Mouse (Mus musculus) neutrophil, adult 5-6 weeks (primary cell): Measurements from ENCODE around the gene Pdzd2. TPM values are rescaled to one million over a fixed set of nuclear protein-coding genes. Genes with fewer than 3 reads are reported as not detected.

Source experiments
- ATAC-seq: fragments of 151-379, 151-347 bp; 2 replicates; pipeline ENCODE4 v1.8.0; 2017; ENCODE audit warnings: mild to moderate bottlenecking, moderate TSS enrichment; ENCODE audit not compliant: insufficient number of reproducible peaks, poor library complexity, low FRiP score, severe bottlenecking; ENCODE audit errors: extremely low read depth
- total RNA-seq: library from RNA; stranded (forward); fragments of 200-1000 nt; gene quantifications from 2 replicates; pipeline ENCODE4 v1.2.3, GENCODE M21; 2017

Gene Pdzd2
- total RNA-seq, 1 experiment from 2014 or later, result 4.1 TPM

DNA sequence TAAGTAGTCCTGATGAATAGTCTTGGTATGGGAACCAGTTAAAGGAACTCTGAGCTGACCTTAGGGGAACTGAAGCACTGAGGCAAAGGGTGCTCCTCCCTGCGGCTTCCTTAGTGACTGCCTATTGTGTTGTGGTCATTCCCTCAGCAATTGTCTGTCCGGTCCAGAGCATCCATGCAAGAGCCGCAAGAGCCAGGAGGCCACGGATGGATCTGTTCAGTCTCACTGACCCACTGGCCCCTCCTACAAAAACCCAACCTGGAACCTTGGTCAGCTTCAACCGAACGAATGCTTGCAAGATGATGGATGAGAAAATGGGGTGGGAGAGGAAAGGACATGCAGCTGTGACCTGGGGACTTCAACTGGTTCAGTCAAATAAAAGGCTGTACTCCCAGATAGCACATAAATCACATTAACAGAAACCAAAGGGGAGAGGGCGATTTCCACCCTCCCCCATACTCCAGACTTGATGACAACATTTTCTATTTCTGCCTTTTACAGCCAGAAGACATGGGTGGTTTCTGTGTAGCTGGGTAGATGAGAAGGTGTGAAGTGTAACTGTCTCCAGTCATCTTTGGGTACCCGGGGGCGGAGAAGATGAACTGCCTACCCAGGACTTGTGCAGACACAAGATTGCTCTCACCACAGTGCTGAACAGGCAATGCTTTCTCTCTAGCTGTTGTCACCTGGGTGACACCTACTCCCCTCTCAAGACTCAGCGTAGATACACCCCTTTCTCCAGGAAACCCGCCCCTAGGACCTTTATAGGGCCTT, 181.9 kb downstream of the Pdzd2 start:
- no peak for ATAC-seq

DNA sequence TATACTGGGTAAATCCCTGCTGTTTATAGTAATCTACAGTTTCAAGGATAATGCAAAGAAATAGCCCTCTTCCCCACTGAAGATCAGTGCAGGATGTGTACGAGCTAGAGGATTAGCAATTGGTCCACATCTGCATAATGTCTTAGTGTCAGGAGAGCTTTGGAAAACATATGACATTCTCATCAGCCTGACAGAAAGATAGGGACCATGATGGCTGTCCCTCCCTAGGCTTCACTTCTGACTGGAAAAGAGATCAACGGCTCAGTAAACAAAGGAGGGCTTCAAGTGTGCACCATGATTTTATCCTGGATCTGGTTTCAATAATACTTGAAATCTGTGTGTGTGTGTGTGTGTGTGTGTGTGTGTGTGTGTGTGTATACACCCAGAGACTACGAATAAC, 186.5 kb downstream of the Pdzd2 start:
- no peak for ATAC-seq

DNA sequence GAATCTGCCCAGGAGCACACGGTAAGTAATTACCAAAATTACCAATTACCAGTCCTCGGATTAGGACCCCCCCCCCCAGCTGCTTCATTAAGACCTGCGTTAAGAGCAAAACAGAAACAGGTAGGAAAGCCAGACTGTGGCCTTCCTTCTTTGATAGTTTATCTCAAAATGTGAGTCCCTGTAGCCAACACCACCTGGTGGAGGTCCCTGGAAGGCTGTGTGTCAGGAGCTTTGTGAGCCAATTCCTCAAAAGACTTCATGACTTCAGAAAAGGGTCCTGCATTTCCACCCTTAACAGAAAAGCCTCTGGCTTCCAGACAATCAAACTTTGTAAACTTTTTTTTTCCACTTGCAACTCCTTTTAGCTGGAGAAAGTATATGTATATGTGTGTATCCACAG, 188.8 kb downstream of the Pdzd2 start:
- no peak for ATAC-seq

DNA sequence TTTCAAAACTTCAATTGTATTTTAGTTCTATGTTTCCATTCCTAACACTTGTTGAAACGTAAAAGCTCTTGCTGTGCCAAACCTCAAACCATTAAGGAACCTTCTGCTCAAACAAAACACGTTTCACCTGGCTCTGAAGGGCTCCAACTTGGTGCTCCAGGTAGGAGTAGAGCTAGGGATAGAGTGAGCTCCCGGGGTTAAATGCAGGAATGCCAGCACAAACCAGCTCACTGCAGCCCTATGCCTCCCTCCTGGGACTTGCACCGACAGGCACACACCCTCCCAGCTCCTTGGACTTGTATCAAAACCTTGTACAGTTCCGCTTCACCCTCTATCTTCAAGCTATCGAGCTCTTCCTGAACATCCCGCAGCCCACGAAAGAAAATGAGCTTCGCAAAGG, 189.3 kb downstream of the Pdzd2 start:
- no peak for ATAC-seq

DNA sequence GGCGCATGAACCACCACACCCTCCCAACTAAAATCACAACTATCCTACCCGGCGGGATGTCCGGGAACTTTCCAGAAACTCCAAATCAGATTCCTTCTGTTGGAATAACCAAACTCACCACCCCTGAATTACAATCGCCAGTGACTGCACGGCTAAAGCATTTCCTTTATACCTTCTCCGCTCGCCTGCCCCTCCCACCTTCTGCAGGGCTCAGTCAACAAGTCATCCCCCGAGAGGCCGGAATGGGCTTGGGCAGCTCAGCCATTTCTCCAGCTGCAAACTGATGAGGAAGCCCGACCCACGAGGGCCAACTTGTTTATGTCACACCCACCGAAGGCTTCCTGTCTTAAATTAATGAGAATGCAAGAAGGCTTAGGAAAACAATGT, 189.8 kb downstream of the Pdzd2 start:
- no peak for ATAC-seq

DNA sequence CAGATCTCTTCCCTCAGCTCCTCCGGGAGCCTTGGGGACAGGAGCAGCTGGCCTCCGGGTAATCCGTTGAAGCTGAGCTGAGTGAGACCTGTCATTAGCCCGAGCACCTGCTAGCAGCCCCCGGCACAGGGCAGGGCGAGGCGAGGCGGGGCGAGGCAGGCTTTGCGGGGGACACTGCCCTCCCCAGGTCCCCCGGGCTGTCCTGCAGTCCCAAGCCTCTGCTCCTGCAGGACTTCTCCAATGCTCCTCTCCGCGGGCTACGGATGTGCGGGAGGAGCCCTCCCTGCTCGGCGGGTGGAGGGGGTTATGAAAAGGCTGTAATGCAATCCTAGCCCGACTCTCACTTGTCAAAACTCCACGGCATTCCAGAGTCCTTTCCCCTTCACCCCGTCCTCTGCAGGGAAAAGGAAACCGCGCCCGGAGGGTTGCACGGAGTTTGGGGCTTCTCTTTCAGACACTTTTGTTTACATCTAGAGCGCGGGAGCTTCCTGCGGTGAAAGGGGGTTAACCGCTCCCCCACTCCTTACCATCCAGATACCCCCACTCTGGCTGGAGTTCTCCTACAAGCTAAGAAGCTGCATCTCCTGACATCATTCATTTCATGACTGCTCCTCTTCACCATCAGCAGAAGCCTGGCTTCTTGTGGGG, 190.3 kb downstream of the Pdzd2 start:
- no peak for ATAC-seq

DNA sequence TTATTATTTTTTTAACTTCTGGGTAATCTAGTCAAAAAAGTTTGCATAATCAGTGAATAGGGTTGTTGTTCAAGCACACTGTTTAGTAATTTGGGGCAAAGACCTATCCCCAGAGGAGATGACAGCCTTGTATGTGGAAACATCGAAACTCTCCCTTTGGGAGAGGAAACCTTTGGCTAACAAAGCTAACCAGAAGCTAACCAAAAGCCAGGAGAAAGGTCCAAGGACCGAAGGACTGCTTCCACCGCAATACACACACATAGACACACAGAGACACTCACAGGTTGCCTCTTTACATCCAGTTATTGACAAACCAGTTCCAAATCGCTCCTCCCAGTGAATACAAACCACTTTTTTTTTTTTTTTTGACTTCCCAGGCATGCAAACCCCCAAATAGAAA, 191.0 kb downstream of the Pdzd2 start:
- no peak for ATAC-seq

DNA sequence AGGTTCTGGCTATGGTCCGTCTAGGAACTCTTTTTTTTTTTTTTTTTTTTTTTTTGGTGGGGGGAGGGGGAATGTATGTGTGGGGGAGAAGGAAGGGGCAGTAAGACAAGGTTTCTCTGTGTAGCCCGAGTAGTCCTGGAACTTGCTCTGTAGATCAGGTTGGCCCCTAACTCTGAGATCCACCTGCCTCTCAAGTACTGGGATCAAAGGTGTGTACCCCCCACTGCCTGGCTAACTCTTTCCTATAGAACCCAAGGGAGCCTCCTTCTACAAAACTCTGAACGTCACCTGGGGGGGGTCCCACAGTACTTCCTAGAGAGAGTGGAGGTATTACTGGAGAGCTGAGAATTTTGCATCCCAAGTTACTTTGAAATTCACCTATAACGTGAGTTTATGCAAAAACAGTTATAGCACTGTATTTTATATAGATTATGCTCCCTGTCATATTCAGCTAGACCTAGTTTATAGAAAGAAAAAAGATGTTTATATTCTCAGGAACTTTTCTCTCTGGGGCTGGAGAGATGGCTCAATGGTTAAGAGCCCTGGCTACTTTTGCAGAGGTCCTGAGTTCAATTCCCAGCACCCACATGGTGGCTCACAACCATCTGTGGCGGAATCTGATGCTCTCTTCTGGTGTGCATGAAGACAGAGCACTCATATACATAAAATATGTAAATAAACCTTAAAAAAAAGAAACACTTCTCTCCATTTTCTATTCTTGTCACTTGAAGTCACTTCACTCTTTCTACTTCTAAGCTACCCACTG, 191.9 kb downstream of the Pdzd2 start:
- no peak for ATAC-seq

DNA sequence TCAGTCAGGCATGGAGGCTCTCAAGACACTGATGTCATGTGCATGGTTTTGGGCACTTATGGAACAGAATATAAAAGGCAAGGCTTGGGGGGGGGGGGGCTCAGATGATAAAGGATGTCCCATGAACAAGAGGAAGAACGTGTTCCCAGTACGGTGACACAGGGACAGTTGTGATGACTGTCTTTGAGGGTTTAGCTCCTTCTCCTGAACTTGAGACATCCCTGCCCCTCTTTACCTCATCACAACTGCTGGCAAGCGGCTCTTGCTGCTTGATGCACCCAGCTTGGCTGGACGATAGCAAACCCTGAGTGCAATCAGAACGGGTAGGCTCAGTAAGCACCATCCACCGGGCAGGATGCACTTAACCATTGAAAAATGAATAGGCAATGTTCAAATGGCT, 192.9 kb downstream of the Pdzd2 start:
- no peak for ATAC-seq

DNA sequence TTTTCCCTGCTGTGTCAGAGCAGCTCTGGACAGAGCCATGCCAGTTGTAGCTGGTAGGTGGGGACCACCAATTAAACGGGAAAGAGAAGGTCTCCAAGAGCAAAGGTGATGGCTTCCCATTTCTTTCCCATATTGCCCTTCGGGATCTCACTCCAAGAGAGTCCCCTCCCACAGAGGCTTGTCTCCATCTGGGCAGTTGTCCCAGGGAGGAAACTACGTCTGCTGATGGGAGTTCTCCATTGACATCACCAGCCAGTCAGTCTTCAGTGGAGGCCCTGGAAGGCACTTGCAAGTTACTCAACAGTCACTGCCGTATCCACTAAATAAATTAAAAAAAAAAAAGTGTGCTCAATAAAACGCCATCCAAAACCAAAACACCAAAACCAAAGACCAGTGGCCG, 194.1 kb downstream of the Pdzd2 start:
- no peak for ATAC-seq

DNA sequence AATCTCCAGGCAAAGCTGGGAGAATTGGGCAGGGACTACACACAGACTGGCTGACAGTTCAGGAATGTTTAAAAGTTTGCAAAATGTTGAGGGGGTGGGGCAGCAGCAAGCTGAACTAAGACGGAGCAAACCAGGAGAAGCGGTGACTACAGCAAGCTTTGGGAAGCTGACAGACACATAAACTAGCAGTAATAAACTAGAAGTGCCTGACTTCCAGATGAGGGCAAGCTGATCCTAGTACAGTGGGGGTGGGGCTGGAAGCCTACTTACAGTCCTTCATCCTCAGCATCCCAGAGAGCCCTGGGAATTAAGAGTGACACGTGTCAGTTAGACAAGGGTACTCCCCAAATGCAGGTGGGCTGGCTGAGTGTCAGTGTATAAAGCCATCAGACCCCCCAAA, 194.5 kb downstream of the Pdzd2 start:
- no peak for ATAC-seq

DNA sequence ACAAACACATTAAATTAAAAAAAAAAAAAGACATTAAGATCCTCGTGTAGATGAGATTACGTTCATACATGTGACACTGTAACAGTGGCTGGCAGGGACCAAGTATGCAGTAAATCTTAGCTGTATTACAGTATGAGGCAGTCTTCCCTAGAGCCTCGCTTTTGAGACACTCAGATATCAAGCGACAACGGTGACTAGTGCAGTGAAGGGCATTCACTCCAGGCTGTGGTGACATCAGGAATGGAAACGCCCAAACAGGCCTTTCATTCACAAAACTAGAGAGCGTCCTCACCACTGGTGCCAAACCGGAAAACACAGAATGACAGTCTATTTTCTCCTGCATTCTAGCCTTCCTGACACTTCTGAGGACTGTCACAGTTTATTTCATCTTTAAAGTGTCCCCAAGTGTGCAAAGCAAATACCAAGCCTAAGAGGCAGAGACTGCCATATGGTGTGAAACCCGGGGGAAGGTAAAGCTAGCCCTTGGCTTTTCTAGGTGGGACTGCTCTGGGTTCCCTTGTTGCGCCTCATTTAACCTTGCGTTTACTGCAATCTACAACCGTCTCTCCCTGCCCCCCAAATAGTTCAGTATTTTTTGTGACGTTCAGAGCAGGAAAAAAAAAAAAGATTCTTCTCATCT, 195.9 kb downstream of the Pdzd2 start:
- ATAC-seq, result no peak

DNA sequence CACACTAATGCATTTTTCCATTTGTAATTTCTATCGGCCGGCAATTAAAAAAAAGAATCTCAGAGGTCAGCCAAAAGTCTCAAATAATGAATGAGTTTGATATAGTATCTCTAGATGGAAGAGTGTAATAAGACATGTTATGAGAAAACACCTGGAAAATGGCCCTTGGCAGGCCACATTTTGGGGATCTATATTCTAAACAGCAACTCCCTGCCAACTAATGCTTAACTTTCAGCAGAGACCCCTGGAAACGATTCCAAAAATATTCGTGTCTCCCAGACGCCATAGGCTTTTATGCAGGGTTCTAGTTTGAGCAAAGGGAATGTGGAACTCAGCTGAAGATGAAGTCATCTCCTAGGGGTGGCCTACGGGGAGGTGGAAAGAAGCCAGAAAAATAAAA, 197.4 kb downstream of the Pdzd2 start:
- no peak for ATAC-seq

DNA sequence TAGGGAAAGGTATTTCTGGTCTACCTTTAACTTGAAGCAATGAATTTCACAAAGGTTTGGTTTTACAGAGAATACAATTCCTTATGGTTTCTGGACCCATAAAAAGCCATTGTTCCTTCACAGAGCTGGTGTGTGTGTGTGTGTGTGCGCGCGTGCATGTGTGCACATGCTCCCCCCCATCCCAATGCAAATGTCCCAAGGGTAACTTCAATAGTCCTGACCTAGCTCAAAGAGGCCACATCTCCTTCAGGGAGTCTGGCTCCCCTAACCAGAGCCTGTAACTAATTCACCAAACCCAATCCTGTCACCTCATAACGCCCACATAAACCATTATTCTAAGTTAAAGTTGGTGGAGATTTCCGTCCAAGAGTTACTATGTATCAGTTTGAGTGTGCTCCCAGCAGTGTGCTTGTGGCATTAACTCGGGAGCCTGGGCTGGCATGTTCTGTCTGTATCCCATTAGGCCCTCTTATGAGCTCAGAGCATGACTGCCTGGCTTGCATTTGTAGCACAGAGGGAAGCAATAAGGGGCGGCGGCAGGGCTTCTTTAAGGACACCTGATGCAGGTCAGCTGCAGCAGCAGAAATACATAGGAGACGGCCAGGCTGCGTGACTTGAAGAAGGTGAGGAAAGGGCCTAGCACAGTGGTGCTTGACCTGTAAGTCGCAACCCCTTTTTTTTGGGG, 200.0 kb downstream of the Pdzd2 start:
- no peak for ATAC-seq

DNA sequence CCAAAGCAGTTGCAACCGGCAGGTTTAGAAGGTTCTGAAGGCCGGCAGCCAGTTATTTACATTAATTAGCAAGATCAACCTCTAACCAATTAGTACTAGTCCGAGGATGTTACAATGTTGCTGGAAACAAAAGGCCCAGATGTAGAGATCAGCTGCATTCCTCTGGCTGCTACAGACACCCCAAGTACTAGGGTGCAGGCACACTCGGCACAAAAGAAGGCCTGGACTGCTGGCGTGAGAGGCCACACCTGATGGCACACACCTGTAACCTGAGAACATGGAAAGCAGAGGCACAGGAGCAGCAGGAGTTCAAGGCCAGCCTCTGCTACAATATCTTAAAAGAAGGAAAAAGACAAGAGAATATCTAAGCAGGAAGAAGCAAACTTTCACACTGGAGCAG, 206.5 kb downstream of the Pdzd2 start:
- ATAC-seq, result no peak

DNA sequence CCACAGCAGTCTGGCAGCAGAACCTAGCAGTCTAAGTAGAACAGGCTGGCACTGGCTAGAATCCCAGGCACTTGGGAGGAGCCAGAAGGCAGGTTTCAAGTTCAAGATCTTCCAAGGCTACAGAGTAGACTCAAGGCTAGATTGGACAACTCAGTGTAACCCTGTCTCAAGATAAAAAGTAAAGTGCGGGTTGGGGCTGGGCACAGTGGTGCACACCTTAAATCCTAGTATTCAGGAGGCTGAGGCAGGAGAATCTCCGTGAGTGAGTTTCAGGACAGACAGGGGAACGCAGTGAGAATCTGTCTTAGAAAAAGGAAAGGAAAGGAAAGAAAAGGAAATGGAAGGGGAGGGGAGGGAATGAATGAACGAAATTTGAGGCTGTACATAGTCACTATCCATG, 207.2 kb downstream of the Pdzd2 start:
- ATAC-seq, result no peak

DNA sequence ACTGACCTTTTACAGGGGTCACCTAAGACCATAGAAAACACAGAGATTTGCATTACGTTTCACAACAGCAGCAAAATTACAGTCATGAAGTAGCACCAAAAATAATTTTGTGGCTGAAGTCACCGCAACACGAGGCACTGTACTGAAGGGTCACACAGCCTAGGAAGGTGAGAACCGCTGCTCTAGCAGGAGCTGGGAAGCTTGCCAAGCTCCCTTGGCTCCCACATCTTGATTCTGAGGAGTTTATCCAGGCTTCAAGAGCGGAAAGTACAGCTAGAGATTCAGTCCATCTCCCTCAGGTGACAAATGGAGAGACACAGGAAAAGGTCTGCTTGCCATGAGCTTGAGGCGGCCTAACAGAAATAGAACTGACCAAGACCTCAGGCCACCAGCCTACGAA, 216.9 kb downstream of the Pdzd2 start:
- ATAC-seq, result no peak

DNA sequence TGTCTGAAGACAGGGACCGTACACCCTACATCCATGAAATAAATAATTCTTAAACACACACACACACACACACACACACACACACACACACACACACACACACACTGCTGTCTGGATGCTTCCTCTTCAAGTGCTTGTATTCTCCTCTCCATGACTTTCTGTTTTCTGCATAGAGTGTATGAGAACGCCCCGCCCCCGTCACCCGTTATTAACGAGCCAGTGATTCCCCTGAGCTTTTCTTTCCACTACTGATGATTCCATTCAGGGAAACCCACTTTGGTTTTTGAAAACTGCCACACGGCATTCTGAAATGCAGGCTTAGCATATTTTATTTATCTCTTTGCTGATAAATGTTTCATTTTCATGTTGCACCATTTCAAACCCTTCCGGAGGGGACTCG, 219.4 kb downstream of the Pdzd2 start:
- ATAC-seq, result no peak

DNA sequence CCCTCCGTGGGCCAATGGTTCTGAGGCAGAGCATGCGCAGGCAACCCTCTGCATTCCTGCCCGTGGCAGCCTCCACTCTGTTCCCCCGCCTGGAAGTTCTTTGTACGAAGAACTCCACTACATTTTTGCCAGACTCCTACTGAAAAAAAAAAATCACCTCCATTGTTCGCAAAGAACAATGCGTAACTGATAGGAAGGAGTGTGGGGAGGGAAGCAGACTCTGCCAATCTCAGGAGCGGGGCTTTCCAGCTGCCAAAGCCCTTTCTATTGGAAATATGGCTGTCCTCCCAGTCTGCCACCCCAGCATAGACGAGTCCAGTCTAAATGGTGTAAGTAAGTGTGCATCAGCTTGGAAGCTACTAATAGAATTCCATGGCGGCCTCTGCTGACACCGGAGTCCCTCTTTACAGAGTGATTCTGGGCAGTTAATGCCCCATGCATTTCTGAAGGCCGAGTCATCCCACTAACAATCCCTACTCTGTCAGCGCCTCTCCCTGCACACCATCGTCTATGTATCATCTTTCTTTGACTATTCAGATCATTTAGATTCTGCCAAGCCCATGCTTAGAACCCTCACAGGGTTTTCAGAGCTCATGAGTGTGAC, 221.3 kb downstream of the Pdzd2 start:
- no peak for ATAC-seq
